Mouse (Mus musculus) small intestine, adult 2 months (tissue): ENCODE data around the gene Rasgef1b. TPM values are rescaled to one million over a fixed set of nuclear protein-coding genes. Genes with fewer than 3 reads are reported as not detected.

Source experiments
- H3K27ac ChIP-seq: fragments of 200-500 bp; 2 replicates; pipeline ENCODE4 v1.5.1; 2012; ENCODE audit warnings: low read depth, low read length, control low read depth, inconsistent platforms; ENCODE audit not compliant: insufficient read depth
- H3K27me3 ChIP-seq: fragments of 200-500 bp; 2 replicates; pipeline ENCODE4 v1.6.1; 2012; ENCODE audit warnings: mild to moderate bottlenecking, moderate library complexity, low read length, inconsistent platforms; ENCODE audit not compliant: control insufficient read depth, insufficient read depth
- H3K36me3 ChIP-seq: fragments of 200-500 bp; 2 replicates; pipeline ENCODE4 v1.6.1; 2012; ENCODE audit warnings: mild to moderate bottlenecking, low read length, control low read depth, inconsistent platforms; ENCODE audit not compliant: control insufficient read depth, insufficient read depth
- H3K4me1 ChIP-seq: fragments of 200-500 bp; 2 replicates; pipeline ENCODE4 v1.6.1; 2012; ENCODE audit warnings: low read length, inconsistent platforms, mixed read lengths; ENCODE audit not compliant: control insufficient read depth, insufficient read depth, insufficient read length
- H3K4me3 ChIP-seq: fragments of 200-500 bp; 2 replicates; pipeline ENCODE4 v1.5.1; 2012; ENCODE audit warnings: low read depth, mild to moderate bottlenecking, control low read depth, inconsistent platforms, low read length, moderate library complexity
- CTCF ChIP-seq: fragments of 200-500 bp; IDR thresholded peaks from 2 replicates; pipeline ENCODE4 v1.5.1; 2012; ENCODE audit warnings: low read depth, mild to moderate bottlenecking, control low read depth, inconsistent platforms, low read length, moderate library complexity, mixed read lengths; ENCODE audit not compliant: insufficient replicate concordance, insufficient read length; ENCODE audit errors: extremely low read depth
- POLR2A ChIP-seq: fragments of 200-500 bp; IDR thresholded peaks from 2 replicates; pipeline ENCODE4 v1.6.1; 2012; ENCODE audit warnings: low read depth, mild to moderate bottlenecking, control low read depth, inconsistent platforms, low read length, moderate library complexity
- WGBS: fragments of 180-500 bp; shearing (Covaris S2); methylation state at CpG from one replicate; pipeline ENCODE4 v1.1.7; 2018; 5-methylcytosine and 5-hydroxymethylcytosine counted together
- polyA plus RNA-seq: library from polyadenylated mRNA; depleted of rRNA; stranded (reverse); fragments of >200 nt; gene quantifications from 2 replicates; pipeline ENCODE4 v1.2.3, GENCODE M21; 2012

The Rasgef1b gene
- polyA plus RNA-seq, 1 experiment, result 16.2 TPM

DNA sequence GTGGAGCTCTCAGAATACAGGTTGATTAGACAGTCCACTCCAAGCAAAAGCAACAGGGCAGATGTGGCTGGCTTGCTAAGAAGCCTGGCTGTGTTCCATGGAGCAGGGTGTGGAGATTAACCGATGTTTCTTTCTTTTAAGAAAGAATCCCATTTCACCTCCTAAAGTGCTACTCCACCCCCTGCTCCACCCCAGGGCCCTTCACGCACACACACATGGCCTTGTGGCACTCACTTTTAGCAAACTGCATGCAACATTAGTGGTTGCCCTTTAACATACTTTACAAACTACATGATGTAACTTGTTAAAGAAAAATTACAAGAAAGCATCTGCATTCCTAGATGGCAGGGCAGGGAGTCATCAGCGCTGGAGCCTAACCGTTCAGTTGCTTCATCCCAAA is 378.8 kb downstream of the Rasgef1b start:
- H3K27ac ChIP-seq, result no peak overlapping the region
- H3K4me3 ChIP-seq, result no peak overlapping the region
- peaks cover 11% of the 10 kb centered on the region; the same call in 1 of the 2 replicates for H3K4me1 ChIP-seq
- H3K27me3 ChIP-seq, result no peaks in the 10 kb centered on the region
- TF ChIP-seq CTCF (no peak), POLR2A (no peak)
- no peaks in the 10 kb centered on the region for H3K36me3 ChIP-seq
- WGBS, result 72% methylated on average over 4 of the region's 4 CpGs

GRCm38 (mm10) chr5:99348257-99348849 is 380.5 kb downstream of the Rasgef1b start:
- TF ChIP-seq CTCF (no peak), POLR2A (no peak)
- WGBS, result 22% methylated on average over 8 of the region's 8 CpGs
- Histone ChIP-seq H3K4me1 (peaks cover 7% of the 10 kb centered on the region; the same call in 1 of the 2 replicates), H3K36me3 (no peaks in the 10 kb centered on the region), H3K27ac (no peak overlapping the region), H3K27me3 (no peaks in the 10 kb centered on the region), H3K4me3 (no peak overlapping the region)

DNA sequence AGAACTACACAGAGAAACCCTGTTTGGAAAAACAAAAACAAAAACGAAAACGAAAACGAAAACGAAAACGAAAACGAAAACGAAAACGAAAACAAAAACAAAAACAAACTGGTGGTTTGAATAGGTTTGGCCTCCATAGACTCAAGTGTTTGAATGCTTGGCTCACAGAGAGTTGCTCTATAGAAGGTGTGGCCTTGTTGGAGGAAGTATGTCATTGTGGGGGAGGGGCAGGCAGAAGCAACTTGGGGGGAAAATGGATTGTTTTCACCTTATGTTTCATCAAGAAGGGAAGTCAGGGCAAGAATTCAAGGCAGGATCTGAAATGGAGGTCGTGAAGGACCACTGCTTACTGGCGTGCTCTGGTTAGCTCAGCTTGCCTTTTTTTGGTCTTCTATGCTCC is 386.3 kb downstream of the Rasgef1b start:
- TF ChIP-seq CTCF, result no peak
- TF ChIP-seq POLR2A, result no peak
- H3K4me3 ChIP-seq, result no peak overlapping the region
- 97% methylated on average over 10 of the region's 10 CpGs for WGBS

GRCm38 (mm10) chr5:99340311-99340989 is 388.4 kb downstream of the Rasgef1b start:
- WGBS, result 76% methylated on average over 8 of the region's 8 CpGs
- peak overlapping the region; percentile 27 for H3K27ac ChIP-seq
- H3K4me1 ChIP-seq, result peaks cover 4% of the 10 kb centered on the region; the same call in 1 of the 2 replicates
- no peak overlapping the region for H3K4me3 ChIP-seq
- no peaks in the 10 kb centered on the region for H3K27me3 ChIP-seq
- no peaks in the 10 kb centered on the region for H3K36me3 ChIP-seq
- TF ChIP-seq POLR2A, result no peak
- no peak for TF ChIP-seq CTCF

More for the DNA sequence above, 386.3 kb downstream of the Rasgef1b start:
- no peak overlapping the region for H3K27ac ChIP-seq
- no peaks in the 10 kb centered on the region for H3K36me3 ChIP-seq
- H3K4me1 ChIP-seq, result peaks cover 4% of the 10 kb centered on the region; the same call in 1 of the 2 replicates
- H3K27me3 ChIP-seq, result no peaks in the 10 kb centered on the region

DNA sequence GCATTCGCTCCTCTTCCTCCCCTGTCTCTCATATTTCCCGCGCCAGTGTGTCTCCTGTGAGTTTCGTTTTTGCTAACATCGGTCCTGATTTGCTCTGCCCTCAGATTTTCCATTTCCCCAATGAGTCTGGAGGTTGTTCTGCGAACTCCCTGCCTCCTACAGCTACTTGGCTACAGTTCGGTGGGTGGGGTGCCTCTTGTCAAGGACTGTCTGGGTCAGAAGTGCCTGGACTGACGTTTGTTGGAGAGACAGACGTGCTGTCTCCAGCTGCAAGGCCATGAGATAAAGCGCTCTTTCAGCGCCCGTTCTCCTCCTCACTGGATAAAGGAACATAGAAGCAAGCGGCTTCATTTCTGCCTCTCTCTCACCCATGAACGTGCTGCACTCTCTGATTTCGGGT is 389.1 kb downstream of the Rasgef1b start:
- 7% methylated on average over 15 of the region's 15 CpGs for WGBS
- Histone ChIP-seq H3K27me3 (no peaks in the 10 kb centered on the region), H3K36me3 (no peaks in the 10 kb centered on the region), H3K4me3 (peak overlapping the region; percentile 32), H3K27ac (peak overlapping the region; percentile 27), H3K4me1 (peaks cover 4% of the 10 kb centered on the region; the same call in 1 of the 2 replicates)
- 0 out of 2 replicates have a peak, but pooled peaks have one; percentile 22 for TF ChIP-seq POLR2A
- TF ChIP-seq CTCF, result no peak

GRCm38 (mm10) chr5:99338826-99339225 is 390.0 kb downstream of the Rasgef1b start:
- no peak overlapping the region for H3K27ac ChIP-seq
- TF ChIP-seq CTCF (no peak), POLR2A (no peak)
- H3K27me3 ChIP-seq, result no peaks in the 10 kb centered on the region
- H3K36me3 ChIP-seq, result no peaks in the 10 kb centered on the region
- 56% methylated on average over 6 of the region's 6 CpGs for WGBS
- H3K4me3 ChIP-seq, result no peak overlapping the region
- peaks cover 4% of the 10 kb centered on the region; the same call in 1 of the 2 replicates for H3K4me1 ChIP-seq

DNA sequence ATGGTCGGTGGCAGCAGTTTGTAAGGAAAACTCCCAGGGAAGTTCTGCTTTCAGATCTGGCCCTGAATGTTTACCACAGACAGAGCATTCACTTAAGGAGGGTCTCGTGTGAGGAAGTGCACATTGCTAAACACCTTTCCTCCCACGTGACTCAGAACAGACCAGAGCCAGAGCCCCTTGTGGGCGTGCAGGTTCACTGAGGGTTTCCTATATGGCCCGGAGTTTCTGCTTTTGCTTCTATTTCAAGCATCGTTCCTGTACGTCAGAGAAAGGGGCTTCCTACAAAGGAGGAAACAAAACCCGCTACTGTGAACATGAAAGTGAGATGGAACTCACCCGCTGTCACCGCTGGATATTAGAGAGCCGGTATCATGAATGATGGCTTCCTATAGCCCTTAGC is 392.4 kb downstream of the Rasgef1b start:
- no peaks in the 10 kb centered on the region for H3K36me3 ChIP-seq
- 78% methylated on average over 11 of the region's 11 CpGs for WGBS
- no peaks in the 10 kb centered on the region for H3K27me3 ChIP-seq
- TF ChIP-seq POLR2A, result no peak
- TF ChIP-seq CTCF, result no peak
- no peak overlapping the region for H3K27ac ChIP-seq
- H3K4me3 ChIP-seq, result no peak overlapping the region
- peaks cover 4% of the 10 kb centered on the region; the same call in 1 of the 2 replicates for H3K4me1 ChIP-seq
